Mouse (Mus musculus): Measurements from ENCODE around the gene Selenow. TPM values are rescaled to one million over a fixed set of nuclear protein-coding genes. Genes with fewer than 3 reads are reported as not detected.

Gene Selenow
- polyA plus RNA-seq, 1 experiment from 2014 or later, result 965 TPM

Other genes starting within 250 kb of the Selenow start
- gene Obox5, start 172.3 kb downstream of the Selenow start, polyA plus RNA-seq (2014; fragmentation: Nextera tagmentation; extraction: Ambion mirVana), result not detected in 2 replicates
- gene Obox6, start 82.7 kb downstream of the Selenow start, polyA plus RNA-seq (2014; fragmentation: Nextera tagmentation; extraction: Ambion mirVana), result not detected in 2 replicates
- gene Crx, start 42.4 kb downstream of the Selenow start, polyA plus RNA-seq (2014; fragmentation: Nextera tagmentation; extraction: Ambion mirVana), result not detected in 2 replicates
- gene Crxos, start 39.8 kb downstream of the Selenow start, polyA plus RNA-seq (2014; fragmentation: Nextera tagmentation; extraction: Ambion mirVana), result not detected in 2 replicates
- 169 and 174 TPM in 2 replicates for gene Nop53, start 23.7 kb upstream of the Selenow start, polyA plus RNA-seq (2014; fragmentation: Nextera tagmentation; extraction: Ambion mirVana)
- gene Ehd2, start 45.2 kb upstream of the Selenow start, polyA plus RNA-seq (2014; fragmentation: Nextera tagmentation; extraction: Ambion mirVana), result 10.4 and 11.3 TPM in 2 replicates
- 10.9 and 11.6 TPM in 2 replicates for gene Bicra, start 125.5 kb upstream of the Selenow start, polyA plus RNA-seq (2014; fragmentation: Nextera tagmentation; extraction: Ambion mirVana)
- not detected in 2 replicates for gene Zfp541, start 139.4 kb upstream of the Selenow start, polyA plus RNA-seq (2014; fragmentation: Nextera tagmentation; extraction: Ambion mirVana)
- 156 and 167 TPM in 2 replicates for gene Napa, start 176.1 kb upstream of the Selenow start, polyA plus RNA-seq (2014; fragmentation: Nextera tagmentation; extraction: Ambion mirVana)
- gene Kptn, start 197.5 kb upstream of the Selenow start, polyA plus RNA-seq (2014; fragmentation: Nextera tagmentation; extraction: Ambion mirVana), result 19.7 and 22.5 TPM in 2 replicates
- gene Slc8a2, start 207.4 kb upstream of the Selenow start, polyA plus RNA-seq (2014; fragmentation: Nextera tagmentation; extraction: Ambion mirVana), result 0.36 and 0.88 TPM in 2 replicates